Mouse (Mus musculus): Measurements from ENCODE around the gene Lnx1.

GRCm38 (mm10) chr5:74702766-74703165, at the start of gene Lnx1:
- no peak for TF ChIP-seq CTCF (conservative IDR thresholded peaks at IDR 0.05; ENCODE audit: low read length)
- no peak for TF ChIP-seq POU5F1 (IDR thresholded peaks at IDR 0.05; ENCODE audit: borderline replicate concordance, low read length)

Measured in E14TG2a.4 (cell line).